Mouse (Mus musculus): ENCODE measurements around the gene Cntn5. TPM values are rescaled to one million over a fixed set of nuclear protein-coding genes. Genes with fewer than 3 reads are reported as not detected.

Cntn5 gene
- polyA plus RNA-seq, 1 experiment from 2014 or later: 0.28 TPM

GRCm38 (mm10) chr9:9696636-9697035, 1207.9 kb downstream of the Cntn5 start:
- Histone ChIP-seq H3K4me1 (ENCODE audit: control insufficient read depth, insufficient read depth, low read length) (no peaks in the 10 kb centered on the region), H3K27ac (replicated peaks; ENCODE audit: low read depth, low read length) (no peak overlapping the region), H3K9ac (replicated peaks; ENCODE audit: low read length) (no peak overlapping the region), H3K9me3 (replicated peaks; ENCODE audit: control insufficient read depth, low read length) (no peaks in the 10 kb centered on the region), H3K4me3 (ENCODE audit: low read depth, low read length) (no peak overlapping the region), H3K27me3 (ENCODE audit: control insufficient read depth, insufficient read depth, low read length) (no peaks in the 10 kb centered on the region), H3K4me2 (ENCODE audit: low read depth, low read length) (no peak overlapping the region), H3K36me3 (replicated peaks; ENCODE audit: control insufficient read depth, insufficient read depth, low read depth, low read length) (no peaks in the 10 kb centered on the region)
- DNase-seq (ENCODE audit: low spot score) (no peak), ATAC-seq (replicated peaks; ENCODE audit: insufficient number of reproducible peaks, low FRiP score, low TSS enrichment, low read depth) (no peak)
- WGBS: 71% methylated on average over 3 of the region's 3 CpGs

- 76% methylated on average over 5 of the region's 5 CpGs for WGBS
- H3K9ac ChIP-seq (replicated peaks; ENCODE audit: low read length): no peak overlapping the region
- no peak for DNase-seq (ENCODE audit: low spot score)
- no peak overlapping the region for H3K4me3 ChIP-seq (ENCODE audit: low read depth, low read length)
- no peaks in the 10 kb centered on the region for H3K36me3 ChIP-seq (replicated peaks; ENCODE audit: control insufficient read depth, insufficient read depth, low read depth, low read length)
- H3K27me3 ChIP-seq (ENCODE audit: control insufficient read depth, insufficient read depth, low read length): no peaks in the 10 kb centered on the region
- no peak overlapping the region for H3K4me2 ChIP-seq (ENCODE audit: low read depth, low read length)
- H3K27ac ChIP-seq (replicated peaks; ENCODE audit: low read depth, low read length): no peak overlapping the region
- H3K9me3 ChIP-seq (replicated peaks; ENCODE audit: control insufficient read depth, low read length): no peaks in the 10 kb centered on the region
- H3K4me1 ChIP-seq (ENCODE audit: control insufficient read depth, insufficient read depth, low read length): no peaks in the 10 kb centered on the region
- no peak for ATAC-seq (replicated peaks; ENCODE audit: insufficient number of reproducible peaks, low FRiP score, low TSS enrichment, low read depth)
These were observed 1222.2 kb downstream of the Cntn5 start for GRCm38 (mm10) chr9:9682348-9682884.

- no peaks in the 10 kb centered on the region for H3K9me3 ChIP-seq (replicated peaks; ENCODE audit: control insufficient read depth, low read length)
- no peaks in the 10 kb centered on the region for H3K4me1 ChIP-seq (ENCODE audit: control insufficient read depth, insufficient read depth, low read length)
- H3K9ac ChIP-seq (replicated peaks; ENCODE audit: low read length): no peak overlapping the region
- WGBS: 77% methylated on average over 4 of the region's 4 CpGs
- no peaks in the 10 kb centered on the region for H3K27me3 ChIP-seq (ENCODE audit: control insufficient read depth, insufficient read depth, low read length)
- H3K27ac ChIP-seq (replicated peaks; ENCODE audit: low read depth, low read length): no peak overlapping the region
- H3K4me3 ChIP-seq (ENCODE audit: low read depth, low read length): no peak overlapping the region
- ATAC-seq (replicated peaks; ENCODE audit: insufficient number of reproducible peaks, low FRiP score, low TSS enrichment, low read depth) (no peak), DNase-seq (ENCODE audit: low spot score) (no peak)
- no peaks in the 10 kb centered on the region for H3K36me3 ChIP-seq (replicated peaks; ENCODE audit: control insufficient read depth, insufficient read depth, low read depth, low read length)
- H3K4me2 ChIP-seq (ENCODE audit: low read depth, low read length): no peak overlapping the region
These were observed 1228.5 kb downstream of the Cntn5 start for GRCm38 (mm10) chr9:9676078-9676477.

- no peak overlapping the region for H3K4me2 ChIP-seq (ENCODE audit: low read depth, low read length)
- H3K36me3 ChIP-seq (replicated peaks; ENCODE audit: control insufficient read depth, insufficient read depth, low read depth, low read length): no peaks in the 10 kb centered on the region
- H3K4me1 ChIP-seq (ENCODE audit: control insufficient read depth, insufficient read depth, low read length): no peaks in the 10 kb centered on the region
- no peak overlapping the region for H3K27ac ChIP-seq (replicated peaks; ENCODE audit: low read depth, low read length)
- H3K9me3 ChIP-seq (replicated peaks; ENCODE audit: control insufficient read depth, low read length): no peaks in the 10 kb centered on the region
- no peak overlapping the region for H3K9ac ChIP-seq (replicated peaks; ENCODE audit: low read length)
- DNase-seq (ENCODE audit: low spot score) (no peak), ATAC-seq (replicated peaks; ENCODE audit: insufficient number of reproducible peaks, low FRiP score, low TSS enrichment, low read depth) (no peak)
- H3K27me3 ChIP-seq (ENCODE audit: control insufficient read depth, insufficient read depth, low read length): no peaks in the 10 kb centered on the region
- no peak overlapping the region for H3K4me3 ChIP-seq (ENCODE audit: low read depth, low read length)
- 89% methylated on average over 5 of the region's 5 CpGs for whole genome bisulfite sequencing
These were observed 1230.0 kb downstream of the Cntn5 start for GRCm38 (mm10) chr9:9674531-9674930.

GRCm38 (mm10) chr9:9673277-9674049, 1231.1 kb downstream of the Cntn5 start:
- ATAC-seq (replicated peaks; ENCODE audit: insufficient number of reproducible peaks, low FRiP score, low TSS enrichment, low read depth) (no peak), DNase-seq (ENCODE audit: low spot score) (no peak)
- 16% methylated on average over 13 of the region's 13 CpGs for WGBS
- no peak overlapping the region for H3K4me2 ChIP-seq (ENCODE audit: low read depth, low read length)
- no peak overlapping the region for H3K27ac ChIP-seq (replicated peaks; ENCODE audit: low read depth, low read length)
- H3K9ac ChIP-seq (replicated peaks; ENCODE audit: low read length): no peak overlapping the region
- H3K4me3 ChIP-seq (ENCODE audit: low read depth, low read length): no peak overlapping the region
- no peaks in the 10 kb centered on the region for H3K27me3 ChIP-seq (ENCODE audit: control insufficient read depth, insufficient read depth, low read length)
- no peaks in the 10 kb centered on the region for H3K9me3 ChIP-seq (replicated peaks; ENCODE audit: control insufficient read depth, low read length)
- no peaks in the 10 kb centered on the region for H3K36me3 ChIP-seq (replicated peaks; ENCODE audit: control insufficient read depth, insufficient read depth, low read depth, low read length)
- no peaks in the 10 kb centered on the region for H3K4me1 ChIP-seq (ENCODE audit: control insufficient read depth, insufficient read depth, low read length)

GRCm38 (mm10) chr9:9653463-9653862, 1251.1 kb downstream of the Cntn5 start:
- WGBS: 83% methylated on average over 3 of the region's 3 CpGs
- ATAC-seq (replicated peaks; ENCODE audit: insufficient number of reproducible peaks, low FRiP score, low TSS enrichment, low read depth) (no peak), DNase-seq (ENCODE audit: low spot score) (no peak)
- H3K36me3 ChIP-seq (replicated peaks; ENCODE audit: control insufficient read depth, insufficient read depth, low read depth, low read length): no peaks in the 10 kb centered on the region
- no peaks in the 10 kb centered on the region for H3K4me1 ChIP-seq (ENCODE audit: control insufficient read depth, insufficient read depth, low read length)
- no peak overlapping the region for H3K9ac ChIP-seq (replicated peaks; ENCODE audit: low read length)
- no peak overlapping the region for H3K4me3 ChIP-seq (ENCODE audit: low read depth, low read length)
- no peaks in the 10 kb centered on the region for H3K27me3 ChIP-seq (ENCODE audit: control insufficient read depth, insufficient read depth, low read length)
- no peak overlapping the region for H3K4me2 ChIP-seq (ENCODE audit: low read depth, low read length)
- H3K27ac ChIP-seq (replicated peaks; ENCODE audit: low read depth, low read length): no peak overlapping the region
- H3K9me3 ChIP-seq (replicated peaks; ENCODE audit: control insufficient read depth, low read length): no peaks in the 10 kb centered on the region

GRCm38 (mm10) chr9:9647361-9647760, 1257.2 kb downstream of the Cntn5 start:
- H3K4me2 ChIP-seq (ENCODE audit: low read depth, low read length): no peak overlapping the region
- ATAC-seq (replicated peaks; ENCODE audit: insufficient number of reproducible peaks, low FRiP score, low TSS enrichment, low read depth) (no peak), DNase-seq (ENCODE audit: low spot score) (no peak)
- H3K9ac ChIP-seq (replicated peaks; ENCODE audit: low read length): no peak overlapping the region
- H3K27ac ChIP-seq (replicated peaks; ENCODE audit: low read depth, low read length): no peak overlapping the region
- no peaks in the 10 kb centered on the region for H3K27me3 ChIP-seq (ENCODE audit: control insufficient read depth, insufficient read depth, low read length)
- no peaks in the 10 kb centered on the region for H3K9me3 ChIP-seq (replicated peaks; ENCODE audit: control insufficient read depth, low read length)
- H3K4me3 ChIP-seq (ENCODE audit: low read depth, low read length): no peak overlapping the region
- no peaks in the 10 kb centered on the region for H3K36me3 ChIP-seq (replicated peaks; ENCODE audit: control insufficient read depth, insufficient read depth, low read depth, low read length)
- H3K4me1 ChIP-seq (ENCODE audit: control insufficient read depth, insufficient read depth, low read length): no peaks in the 10 kb centered on the region
- WGBS: 73% methylated on average over 3 of the region's 3 CpGs

- H3K27ac ChIP-seq (replicated peaks; ENCODE audit: low read depth, low read length): no peak overlapping the region
- no peak for ATAC-seq (replicated peaks; ENCODE audit: insufficient number of reproducible peaks, low FRiP score, low TSS enrichment, low read depth)
These were observed 1258.3 kb downstream of the Cntn5 start for GRCm38 (mm10) chr9:9646276-9646675.

More at GRCm38 (mm10) chr9:9646276-9646675, 1258.3 kb downstream of the Cntn5 start:
- no peak overlapping the region for H3K4me3 ChIP-seq (ENCODE audit: low read depth, low read length)
- no peaks in the 10 kb centered on the region for H3K9me3 ChIP-seq (replicated peaks; ENCODE audit: control insufficient read depth, low read length)
- no peak overlapping the region for H3K4me2 ChIP-seq (ENCODE audit: low read depth, low read length)
- no peaks in the 10 kb centered on the region for H3K4me1 ChIP-seq (ENCODE audit: control insufficient read depth, insufficient read depth, low read length)
- H3K36me3 ChIP-seq (replicated peaks; ENCODE audit: control insufficient read depth, insufficient read depth, low read depth, low read length): no peaks in the 10 kb centered on the region
- H3K27me3 ChIP-seq (ENCODE audit: control insufficient read depth, insufficient read depth, low read length): no peaks in the 10 kb centered on the region
- no peak overlapping the region for H3K9ac ChIP-seq (replicated peaks; ENCODE audit: low read length)
- no peak for DNase-seq (ENCODE audit: low spot score)
- 73% methylated on average over 1 of the region's 1 CpGs for WGBS
